Mouse (Mus musculus): ENCODE results near the gene Klhdc8b. TPM values are rescaled to one million over a fixed set of nuclear protein-coding genes. Genes with fewer than 3 reads are reported as not detected.

The Klhdc8b gene
- polyA plus RNA-seq (2014; fragmentation: Nextera tagmentation; extraction: Ambion mirVana) = 87.0 and 94.7 TPM in 2 replicates

DNA sequence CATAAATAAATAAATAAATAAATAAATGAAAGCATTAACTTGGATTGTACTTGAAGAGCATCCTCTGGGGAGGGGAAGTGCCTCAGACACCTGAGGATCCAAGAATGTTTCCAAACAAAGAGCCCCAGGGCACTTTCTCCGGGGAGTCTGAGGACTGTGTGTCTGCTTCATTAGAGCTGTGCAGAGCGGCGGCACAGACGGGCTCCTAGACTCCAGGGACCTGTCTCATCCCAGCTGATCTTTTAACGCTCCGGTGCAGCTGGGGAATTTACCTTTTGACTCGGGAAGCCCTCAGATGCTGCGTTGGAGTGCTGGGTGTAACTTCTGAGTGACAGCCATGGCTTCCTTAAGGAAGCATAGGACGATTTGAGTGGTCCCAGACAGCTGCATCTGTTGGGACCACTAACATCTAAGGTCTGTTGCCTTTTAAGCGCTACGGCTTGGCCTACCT is at the start of gene Klhdc8b:
Klhdc8b (minus strand) TSS at position 401 of the 451 bp plus-strand sequence.
- whole genome bisulfite sequencing = 26% methylated on average over 11 of the region's 11 CpGs
- Histone ChIP-seq H3K4me2 (ENCODE audit: low read length) (peak within 1 kb of the TSS; percentile 72), H3K27me3 (ENCODE audit: control insufficient read depth, insufficient read depth, low read length) (no peaks in the 10 kb centered on the region), H3K9ac (ENCODE audit: low read length) (peak within 1 kb of the TSS; percentile 93), H3K9me3 (ENCODE audit: control insufficient read depth, low read length) (no peaks in the 10 kb centered on the region), H3K4me1 (ENCODE audit: control insufficient read depth in 2 of 2, insufficient read depth in 2 of 2, low read length in 2 of 2) (peaks cover 11 to 16% of the 10 kb centered on the region in 2 experiments), H3K4me3 (ENCODE audit: control insufficient read depth in 1 of 2, insufficient read depth in 1 of 2, low read depth in 1 of 2, low read length in 2 of 2) (peak within 1 kb of the TSS; percentile 62 to 84), H3K27ac (replicated peaks in 1 of 2; ENCODE audit: control insufficient read depth in 1 of 2, insufficient read depth in 1 of 2, low read depth in 2 of 2, low read length in 2 of 2) (peak within 1 kb of the TSS; percentile 69 to 90), H3K36me3 (ENCODE audit: control insufficient read depth, insufficient read depth, low read length) (peaks cover 36% of the 10 kb centered on the region)
- no peak for ATAC-seq (ENCODE audit: insufficient number of reproducible peaks, insufficient read depth, low FRiP score, low read depth)

DNA sequence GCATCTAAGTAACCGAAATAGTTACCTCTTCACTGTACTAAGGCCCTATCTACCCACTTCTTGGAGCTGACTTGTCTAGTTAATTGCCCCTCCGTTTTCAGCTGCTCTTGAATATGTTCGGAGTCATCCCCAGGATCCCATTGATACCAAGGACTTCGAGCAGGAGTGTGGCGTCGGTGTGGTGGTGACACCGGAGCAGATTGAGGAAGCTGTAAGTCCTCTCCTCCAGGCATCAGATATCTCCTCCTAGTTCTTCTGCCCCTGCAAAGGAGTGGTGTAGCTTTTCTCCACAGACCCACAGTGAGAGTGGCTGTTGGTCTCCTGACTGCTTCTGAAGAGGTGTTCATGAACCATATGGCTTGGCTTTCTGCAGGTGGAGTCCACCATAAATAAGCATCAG is 47.4 kb upstream of the Klhdc8b start:
- H3K9me3 ChIP-seq (ENCODE audit: control insufficient read depth, low read length) = no peaks in the 10 kb centered on the region
- H3K4me1 ChIP-seq (ENCODE audit: control insufficient read depth in 2 of 2, insufficient read depth in 2 of 2, low read length in 2 of 2) = peaks cover 6 to 10% of the 10 kb centered on the region in 2 experiments
- ATAC-seq (ENCODE audit: insufficient number of reproducible peaks, insufficient read depth, low FRiP score, low read depth) = no peak
- H3K27me3 ChIP-seq (ENCODE audit: control insufficient read depth, insufficient read depth, low read length) = no peaks in the 10 kb centered on the region
- 77% methylated on average over 7 of the region's 7 CpGs for WGBS
- no peak overlapping the region for H3K27ac ChIP-seq (replicated peaks in 1 of 2; ENCODE audit: control insufficient read depth in 1 of 2, insufficient read depth in 1 of 2, low read depth in 2 of 2, low read length in 2 of 2)
- H3K4me2 ChIP-seq (ENCODE audit: low read length) = peak overlapping the region; percentile 82
- peak overlapping the region; percentile 79 for H3K9ac ChIP-seq (ENCODE audit: low read length)
- peaks cover 49% of the 10 kb centered on the region for H3K36me3 ChIP-seq (ENCODE audit: control insufficient read depth, insufficient read depth, low read length)
- H3K4me3 ChIP-seq (ENCODE audit: control insufficient read depth in 1 of 2, insufficient read depth in 1 of 2, low read depth in 1 of 2, low read length in 2 of 2) = peak overlapping the region; percentile 61 to 79; a peak in 3 of 4 replicates

DNA sequence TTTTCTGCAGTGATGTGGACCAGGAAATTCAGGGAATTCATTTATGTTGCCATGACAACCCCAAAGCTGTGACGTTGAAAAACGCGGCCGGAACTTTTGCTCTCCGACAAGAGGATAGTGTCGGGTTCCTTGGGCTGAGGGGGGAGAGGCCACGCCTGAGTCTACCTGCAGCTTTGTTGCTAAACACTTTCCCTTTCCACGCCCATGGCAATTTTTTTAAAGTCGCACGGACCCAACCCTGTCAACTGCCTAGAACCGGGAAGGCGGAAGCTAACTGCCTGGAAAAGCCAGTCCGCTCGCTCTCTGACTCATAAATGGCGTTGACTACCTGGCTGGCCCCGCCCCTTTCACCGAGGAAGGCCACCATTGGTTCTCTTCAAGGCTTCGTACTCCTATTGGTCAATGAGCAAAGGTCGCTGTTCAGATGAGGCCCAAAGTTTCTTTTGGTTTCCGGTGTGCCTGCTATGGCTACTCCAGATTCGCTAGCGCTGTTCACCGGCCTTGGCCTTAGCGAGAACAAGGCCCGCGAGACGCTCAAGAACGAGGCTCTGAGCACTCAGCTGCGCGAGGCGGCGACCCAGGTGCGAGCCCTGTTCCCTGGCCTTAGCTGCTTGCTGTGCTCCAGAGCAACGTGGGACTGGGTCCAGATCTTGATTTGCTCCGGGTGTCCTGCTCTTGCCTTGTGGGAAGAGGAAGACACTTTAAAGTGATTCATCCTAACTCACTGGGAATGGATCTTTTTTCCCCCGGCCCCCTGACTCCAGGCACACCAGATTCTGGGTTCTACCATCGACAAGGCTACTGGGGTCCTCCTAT is 46.4 kb upstream of the Klhdc8b start, which contains the start of gene Qars:
Qars (plus strand) TSS at position 88 of the 816 bp plus-strand sequence.
- no peaks in the 10 kb centered on the region for H3K9me3 ChIP-seq (ENCODE audit: control insufficient read depth, low read length)
- under 1% methylated on average over 37 of the region's 37 CpGs for WGBS
- peak within 1 kb of the TSS; percentile 68 to 75 for H3K27ac ChIP-seq (replicated peaks in 1 of 2; ENCODE audit: control insufficient read depth in 1 of 2, insufficient read depth in 1 of 2, low read depth in 2 of 2, low read length in 2 of 2)
- peaks cover 6 to 10% of the 10 kb centered on the region in 2 experiments for H3K4me1 ChIP-seq (ENCODE audit: control insufficient read depth in 2 of 2, insufficient read depth in 2 of 2, low read length in 2 of 2)
- H3K4me2 ChIP-seq (ENCODE audit: low read length) = peak within 1 kb of the TSS; percentile 82
- H3K36me3 ChIP-seq (ENCODE audit: control insufficient read depth, insufficient read depth, low read length) = peaks cover 46% of the 10 kb centered on the region
- H3K4me3 ChIP-seq (ENCODE audit: control insufficient read depth in 1 of 2, insufficient read depth in 1 of 2, low read depth in 1 of 2, low read length in 2 of 2) = peak within 1 kb of the TSS; percentile 61 to 79
- no peaks in the 10 kb centered on the region for H3K27me3 ChIP-seq (ENCODE audit: control insufficient read depth, insufficient read depth, low read length)
- peak; percentile 91 for ATAC-seq (ENCODE audit: insufficient number of reproducible peaks, insufficient read depth, low FRiP score, low read depth)
- peak within 1 kb of the TSS; percentile 79 for H3K9ac ChIP-seq (ENCODE audit: low read length)

DNA sequence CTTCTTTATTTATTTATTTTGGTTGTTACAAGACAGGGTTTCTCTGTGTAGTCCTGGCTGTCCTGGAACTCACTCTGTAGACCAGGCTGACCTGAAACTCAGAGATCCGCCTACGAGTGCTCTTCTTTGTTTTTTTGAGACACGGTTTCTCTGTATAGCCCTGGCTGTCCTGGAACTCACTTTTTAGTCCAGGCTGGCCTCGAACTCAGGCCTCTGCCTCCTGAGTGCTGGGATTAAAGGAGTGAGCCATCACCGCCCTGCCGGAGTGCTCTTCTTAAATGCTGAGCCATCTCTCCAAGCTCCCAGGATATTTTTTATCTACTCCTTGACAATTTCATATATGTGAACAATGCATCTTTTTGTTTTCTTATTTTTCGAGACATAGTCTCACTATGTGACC is 45.5 kb upstream of the Klhdc8b start:
- peak overlapping the region; percentile 82 for H3K4me2 ChIP-seq (ENCODE audit: low read length)
- peak overlapping the region in 1 of 2 experiments; percentile 61; a peak in 2 of 4 replicates for H3K4me3 ChIP-seq (ENCODE audit: control insufficient read depth in 1 of 2, insufficient read depth in 1 of 2, low read depth in 1 of 2, low read length in 2 of 2)
- H3K9ac ChIP-seq (ENCODE audit: low read length) = no peak overlapping the region
- H3K36me3 ChIP-seq (ENCODE audit: control insufficient read depth, insufficient read depth, low read length) = peaks cover 46% of the 10 kb centered on the region
- no peaks in the 10 kb centered on the region for H3K27me3 ChIP-seq (ENCODE audit: control insufficient read depth, insufficient read depth, low read length)
- peaks cover 6 to 10% of the 10 kb centered on the region in 2 experiments for H3K4me1 ChIP-seq (ENCODE audit: control insufficient read depth in 2 of 2, insufficient read depth in 2 of 2, low read length in 2 of 2)
- WGBS = 82% methylated on average over 7 of the region's 7 CpGs
- no peaks in the 10 kb centered on the region for H3K9me3 ChIP-seq (ENCODE audit: control insufficient read depth, low read length)
- ATAC-seq (ENCODE audit: insufficient number of reproducible peaks, insufficient read depth, low FRiP score, low read depth) = no peak
- H3K27ac ChIP-seq (replicated peaks in 1 of 2; ENCODE audit: control insufficient read depth in 1 of 2, insufficient read depth in 1 of 2, low read depth in 2 of 2, low read length in 2 of 2) = no peak overlapping the region

DNA sequence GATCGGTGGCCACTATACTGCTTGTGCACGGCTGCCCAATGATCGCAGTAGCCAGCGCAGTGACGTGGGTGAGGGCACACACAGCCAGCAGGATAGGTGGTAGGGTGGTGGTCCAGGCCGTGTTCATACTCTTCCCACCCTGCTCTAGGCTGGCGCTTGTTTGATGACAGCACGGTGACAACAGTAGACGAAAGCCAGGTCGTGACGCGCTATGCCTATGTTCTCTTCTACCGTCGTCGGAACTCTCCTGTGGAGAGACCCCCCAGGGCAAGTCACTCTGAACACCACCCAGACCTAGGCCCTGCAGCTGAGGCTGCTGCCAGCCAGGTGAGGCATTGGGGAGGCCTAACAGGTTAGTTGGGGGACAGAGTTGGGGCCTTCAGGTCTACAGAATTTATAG is 38.6 kb upstream of the Klhdc8b start:
- 74% methylated on average over 15 of the region's 15 CpGs for WGBS
- Histone ChIP-seq H3K36me3 (ENCODE audit: control insufficient read depth, insufficient read depth, low read length) (peaks cover 86% of the 10 kb centered on the region), H3K27me3 (ENCODE audit: control insufficient read depth, insufficient read depth, low read length) (no peaks in the 10 kb centered on the region), H3K9ac (ENCODE audit: low read length) (no peak overlapping the region), H3K4me2 (ENCODE audit: low read length) (no peak overlapping the region), H3K27ac (replicated peaks in 1 of 2; ENCODE audit: control insufficient read depth in 1 of 2, insufficient read depth in 1 of 2, low read depth in 2 of 2, low read length in 2 of 2) (no peak overlapping the region), H3K9me3 (ENCODE audit: control insufficient read depth, low read length) (no peaks in the 10 kb centered on the region), H3K4me1 (ENCODE audit: control insufficient read depth in 2 of 2, insufficient read depth in 2 of 2, low read length in 2 of 2) (no peaks in the 10 kb centered on the region), H3K4me3 (ENCODE audit: control insufficient read depth in 1 of 2, insufficient read depth in 1 of 2, low read depth in 1 of 2, low read length in 2 of 2) (no peak overlapping the region)
- ATAC-seq (ENCODE audit: insufficient number of reproducible peaks, insufficient read depth, low FRiP score, low read depth) = no peak

DNA sequence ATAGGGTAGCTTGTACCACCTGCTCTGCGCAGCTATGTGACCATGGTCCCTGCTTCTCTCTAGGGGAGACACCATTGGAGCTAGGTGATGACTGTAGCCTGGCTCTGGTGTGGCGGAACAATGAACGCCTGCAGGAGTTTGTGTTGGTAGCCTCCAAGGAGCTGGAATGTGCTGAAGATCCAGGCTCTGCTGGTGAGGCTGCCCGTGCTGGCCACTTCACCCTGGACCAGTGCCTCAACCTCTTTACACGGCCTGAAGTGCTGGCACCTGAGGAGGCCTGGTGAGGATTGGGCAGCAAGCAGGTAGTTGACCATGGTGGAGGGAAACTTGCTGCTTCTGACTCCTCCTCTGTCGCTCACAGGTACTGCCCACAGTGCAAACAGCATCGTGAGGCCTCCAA is 37.9 kb upstream of the Klhdc8b start:
- ATAC-seq (ENCODE audit: insufficient number of reproducible peaks, insufficient read depth, low FRiP score, low read depth) = no peak
- Histone ChIP-seq H3K4me1 (ENCODE audit: control insufficient read depth in 2 of 2, insufficient read depth in 2 of 2, low read length in 2 of 2) (no peaks in the 10 kb centered on the region), H3K27ac (replicated peaks in 1 of 2; ENCODE audit: control insufficient read depth in 1 of 2, insufficient read depth in 1 of 2, low read depth in 2 of 2, low read length in 2 of 2) (no peak overlapping the region), H3K36me3 (ENCODE audit: control insufficient read depth, insufficient read depth, low read length) (peaks cover 93% of the 10 kb centered on the region), H3K4me2 (ENCODE audit: low read length) (no peak overlapping the region), H3K9me3 (ENCODE audit: control insufficient read depth, low read length) (no peaks in the 10 kb centered on the region), H3K4me3 (ENCODE audit: control insufficient read depth in 1 of 2, insufficient read depth in 1 of 2, low read depth in 1 of 2, low read length in 2 of 2) (no peak overlapping the region), H3K27me3 (ENCODE audit: control insufficient read depth, insufficient read depth, low read length) (no peaks in the 10 kb centered on the region), H3K9ac (ENCODE audit: low read length) (no peak overlapping the region)
- WGBS = 90% methylated on average over 7 of the region's 7 CpGs

DNA sequence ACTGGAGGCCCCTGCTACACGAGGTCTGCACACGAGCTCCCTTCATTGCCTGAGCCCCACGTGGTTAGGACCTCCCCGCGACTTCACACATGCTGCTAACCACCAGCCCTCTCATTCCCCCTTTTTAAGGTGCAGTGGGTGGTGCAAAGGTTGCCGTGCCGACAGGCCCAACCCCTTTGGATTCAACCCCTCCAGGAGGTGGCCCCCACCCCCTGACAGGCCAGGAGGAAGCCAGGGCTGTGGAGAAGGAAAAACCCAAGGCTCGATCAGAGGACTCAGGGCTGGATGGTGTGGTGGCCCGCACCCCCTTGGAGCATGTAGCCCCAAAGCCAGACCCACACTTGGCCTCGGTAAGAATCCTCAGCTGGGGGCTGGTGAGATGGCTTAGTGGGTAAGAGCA is 33.5 kb upstream of the Klhdc8b start:
- WGBS = 84% methylated on average over 10 of the region's 10 CpGs
- Histone ChIP-seq H3K4me2 (ENCODE audit: low read length) (no peak overlapping the region), H3K36me3 (ENCODE audit: control insufficient read depth, insufficient read depth, low read length) (peaks cover 86% of the 10 kb centered on the region), H3K9ac (ENCODE audit: low read length) (no peak overlapping the region), H3K4me3 (ENCODE audit: control insufficient read depth in 1 of 2, insufficient read depth in 1 of 2, low read depth in 1 of 2, low read length in 2 of 2) (no peak overlapping the region), H3K9me3 (ENCODE audit: control insufficient read depth, low read length) (no peaks in the 10 kb centered on the region), H3K27me3 (ENCODE audit: control insufficient read depth, insufficient read depth, low read length) (no peaks in the 10 kb centered on the region), H3K27ac (replicated peaks in 1 of 2; ENCODE audit: control insufficient read depth in 1 of 2, insufficient read depth in 1 of 2, low read depth in 2 of 2, low read length in 2 of 2) (no peak overlapping the region), H3K4me1 (ENCODE audit: control insufficient read depth in 2 of 2, insufficient read depth in 2 of 2, low read length in 2 of 2) (peaks cover 10% of the 10 kb centered on the region in 2 experiments)
- no peak for ATAC-seq (ENCODE audit: insufficient number of reproducible peaks, insufficient read depth, low FRiP score, low read depth)

Data from heart, embryonic 14.5 days (tissue).